Mouse (Mus musculus) cerebellum, adult 2 months (tissue): ENCODE data around the gene Vps51. TPM values are rescaled to one million over a fixed set of nuclear protein-coding genes. Genes with fewer than 3 reads are reported as not detected.

ENCODE experiments used
- DNase-seq, 2 experiments: peaks; one replicate each; pipeline ENCODE4 v3.0.0; 2021
- H3K27ac ChIP-seq: fragments of 200-500 bp; 2 replicates; pipeline ENCODE4 v1.5.1; 2012; ENCODE audit warnings: low read length, control low read depth, inconsistent platforms; ENCODE audit not compliant: insufficient read depth
- H3K27me3 ChIP-seq: fragments of 200-500 bp; 2 replicates; pipeline ENCODE4 v1.6.1; 2012; ENCODE audit warnings: inconsistent platforms, mild to moderate bottlenecking, low read length, moderate library complexity; ENCODE audit not compliant: control insufficient read depth, insufficient read depth
- H3K4me1 ChIP-seq: fragments of 200-500 bp; 2 replicates; pipeline ENCODE4 v1.6.1; 2011; ENCODE audit warnings: low read length; ENCODE audit not compliant: control insufficient read depth, insufficient read depth
- H3K4me3 ChIP-seq: fragments of 200-500 bp; replicated peaks from 2 replicates; pipeline ENCODE3; 2011; ENCODE audit warnings: mild to moderate bottlenecking, low read depth, low read length, control low read depth; ENCODE audit not compliant: insufficient read depth
- CTCF ChIP-seq: fragments of 200-500 bp; IDR thresholded peaks from 2 replicates; pipeline ENCODE4 v1.5.1; 2011; ENCODE audit warnings: low read depth, mild to moderate bottlenecking, control low read depth, low read length, moderate library complexity, borderline replicate concordance; ENCODE audit not compliant: insufficient read depth
- POLR2A ChIP-seq: fragments of 200-500 bp; IDR thresholded peaks from 2 replicates; pipeline ENCODE4 v1.6.1; 2011; ENCODE audit warnings: low read length, control low read depth, borderline replicate concordance; ENCODE audit not compliant: insufficient read depth
- WGBS: fragments of 180-500 bp; shearing (Covaris S2); methylation state at CpG from one replicate; pipeline ENCODE4 v1.1.7; 2018; 5-methylcytosine and 5-hydroxymethylcytosine counted together
- polyA plus RNA-seq: library from polyadenylated mRNA; depleted of rRNA; stranded (reverse); fragments of >200 nt; gene quantifications from 2 replicates; pipeline ENCODE4 v1.2.3, GENCODE M21; 2012

The Vps51 gene
- polyA plus RNA-seq, 1 experiment = 108 TPM

- peaks cover 10% of the 10 kb centered on the region for H3K4me1 ChIP-seq
- TF ChIP-seq CTCF = no peak
- no peak for TF ChIP-seq POLR2A
- no peak for DNase-seq
- peak overlapping the region; percentile 67 for H3K27ac ChIP-seq
- 3% methylated on average over 32 of the region's 32 CpGs for WGBS
- H3K4me3 ChIP-seq = peak overlapping the region; percentile 63
- H3K27me3 ChIP-seq = no peaks in the 10 kb centered on the region
Observed at GRCm38 (mm10) chr19:6117346-6117985, 40.4 kb upstream of the Vps51 start.

- Histone ChIP-seq H3K4me1 (peaks cover 10% of the 10 kb centered on the region), H3K27me3 (no peaks in the 10 kb centered on the region), H3K4me3 (no peak overlapping the region), H3K27ac (no peak overlapping the region)
- 30% methylated on average over 15 of the region's 15 CpGs for WGBS
- TF ChIP-seq POLR2A (no peak), CTCF (no peak)
- no peak for DNase-seq
Observed at GRCm38 (mm10) chr19:6116113-6116850, 39.3 kb upstream of the Vps51 start.

DNA sequence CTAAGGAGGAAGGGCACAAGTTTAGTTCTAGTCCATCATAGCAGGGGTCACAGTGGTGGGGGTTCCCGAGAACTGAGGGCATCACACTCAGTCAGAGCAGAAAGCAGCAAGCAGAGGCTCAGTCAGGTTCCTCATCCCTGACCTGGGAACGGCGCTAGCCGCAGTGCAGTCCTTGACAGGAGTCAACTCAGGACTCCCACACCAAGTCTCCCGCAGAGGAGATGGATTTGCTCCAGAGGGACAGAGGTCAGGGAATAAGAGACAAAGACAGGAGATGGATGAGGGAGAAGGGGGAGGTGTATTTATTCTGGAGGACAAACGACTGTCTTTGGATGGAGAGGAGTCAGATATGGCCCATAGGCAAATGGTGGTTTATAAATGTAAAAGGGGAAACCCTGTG is 36.1 kb upstream of the Vps51 start:
- Histone ChIP-seq H3K27ac (no peak overlapping the region), H3K4me1 (peaks cover 10% of the 10 kb centered on the region), H3K4me3 (no peak overlapping the region), H3K27me3 (no peaks in the 10 kb centered on the region)
- 51% methylated on average over 6 of the region's 6 CpGs for WGBS
- no peak for TF ChIP-seq CTCF
- TF ChIP-seq POLR2A = no peak
- no peak for DNase-seq

GRCm38 (mm10) chr19:6105586-6105985 is 28.6 kb upstream of the Vps51 start, which contains the start of gene Naaladl1:
Gene Naaladl1 (plus strand): TSS chr19:6105782.
- WGBS = 88% methylated on average over 7 of the region's 7 CpGs
- H3K4me3 ChIP-seq = no peak within 1 kb of the TSS

DNA sequence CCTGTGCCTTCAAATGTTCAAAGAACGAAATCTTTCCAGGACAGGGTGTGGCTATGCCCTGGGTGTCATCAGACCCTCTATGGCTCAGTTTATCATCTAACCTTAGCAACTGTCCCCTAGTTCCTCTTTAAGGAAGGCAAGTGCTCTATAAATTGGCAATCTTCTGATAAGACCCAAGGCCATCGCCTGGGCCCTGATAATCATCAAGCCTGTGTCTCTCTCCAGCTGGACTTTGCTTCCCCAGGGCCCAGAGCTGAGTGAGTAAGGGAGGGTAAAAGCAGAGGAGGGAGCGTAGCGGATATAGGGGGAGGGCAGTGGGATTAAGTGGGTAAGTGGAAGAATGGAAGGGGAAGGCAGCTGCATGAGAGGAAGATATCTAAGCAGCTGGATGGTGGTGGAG is 27.4 kb upstream of the Vps51 start:
- Histone ChIP-seq H3K27me3 (no peaks in the 10 kb centered on the region), H3K27ac (no peak overlapping the region), H3K4me3 (no peak overlapping the region), H3K4me1 (no peaks in the 10 kb centered on the region)
- TF ChIP-seq CTCF = no peak
- no peak for TF ChIP-seq POLR2A
- DNase-seq = no peak
- 88% methylated on average over 4 of the region's 4 CpGs for WGBS

More at GRCm38 (mm10) chr19:6105586-6105985, 28.6 kb upstream of the Vps51 start, which contains the start of gene Naaladl1:
- H3K27ac ChIP-seq = no peak within 1 kb of the TSS
- TF ChIP-seq POLR2A (no peak), CTCF (no peak)
- DNase-seq = no peak
- no peaks in the 10 kb centered on the region for H3K4me1 ChIP-seq
- no peaks in the 10 kb centered on the region for H3K27me3 ChIP-seq

DNA sequence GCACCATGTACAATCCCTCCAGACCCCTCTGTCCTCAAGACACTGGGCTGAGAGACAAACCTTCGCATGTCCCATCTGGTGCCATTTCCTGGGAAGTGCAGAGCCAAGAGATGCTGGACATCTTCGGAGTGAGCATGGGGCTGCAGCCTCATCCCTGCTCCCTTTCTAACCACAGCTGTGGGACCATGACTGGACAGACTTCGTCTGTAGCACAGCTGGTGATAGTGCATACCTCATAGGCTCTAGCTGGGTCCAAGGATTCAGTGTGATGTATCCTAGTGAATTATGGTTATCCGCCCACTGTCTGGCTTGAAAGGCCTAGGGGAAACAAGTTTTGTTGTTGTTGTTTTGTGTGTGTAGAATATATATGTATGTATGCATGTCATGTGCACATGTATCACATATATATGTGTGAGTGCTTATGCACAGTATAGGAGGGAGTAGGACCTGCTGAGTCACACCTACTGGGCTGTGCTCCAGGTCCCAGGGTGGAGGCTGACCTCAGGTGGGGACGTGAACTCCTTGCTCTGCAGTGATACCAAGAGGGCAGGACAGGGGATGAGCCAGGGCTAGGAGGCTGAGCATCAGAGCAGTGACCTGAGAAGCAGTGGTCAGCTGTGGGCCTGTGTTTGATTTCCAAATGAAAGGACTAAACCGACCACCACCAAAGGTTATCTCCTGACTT is 25.3 kb upstream of the Vps51 start:
- no peak overlapping the region for H3K27ac ChIP-seq
- no peak for TF ChIP-seq CTCF
- TF ChIP-seq POLR2A = no peak
- no peak overlapping the region for H3K4me3 ChIP-seq
- WGBS = 68% methylated on average over 6 of the region's 6 CpGs
- H3K4me1 ChIP-seq = no peaks in the 10 kb centered on the region
- H3K27me3 ChIP-seq = no peaks in the 10 kb centered on the region
- no peak for DNase-seq

DNA sequence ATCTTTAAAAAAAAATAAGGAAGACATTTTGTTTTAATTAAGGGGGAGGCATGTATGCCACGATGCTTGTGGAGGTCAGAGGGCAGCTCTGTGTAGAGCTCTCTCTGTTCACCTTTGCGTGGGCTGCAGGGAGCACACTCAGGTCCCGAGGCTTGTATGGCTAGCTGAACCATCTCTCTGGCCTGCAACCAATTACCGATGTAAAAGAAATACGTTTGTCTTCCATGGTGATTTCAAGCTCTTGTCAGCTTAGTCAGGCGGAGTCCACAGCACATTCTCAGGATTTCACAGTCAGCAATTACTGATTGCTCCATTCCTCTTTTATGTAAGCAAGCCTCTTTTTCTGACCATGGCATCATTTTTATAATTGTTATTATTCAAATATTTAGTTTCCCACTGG is 24.2 kb upstream of the Vps51 start:
- Histone ChIP-seq H3K4me1 (no peaks in the 10 kb centered on the region), H3K27ac (no peak overlapping the region), H3K27me3 (no peaks in the 10 kb centered on the region), H3K4me3 (no peak overlapping the region)
- TF ChIP-seq CTCF (no peak), POLR2A (no peak)
- no peak for DNase-seq
- WGBS = 75% methylated on average over 6 of the region's 6 CpGs

DNA sequence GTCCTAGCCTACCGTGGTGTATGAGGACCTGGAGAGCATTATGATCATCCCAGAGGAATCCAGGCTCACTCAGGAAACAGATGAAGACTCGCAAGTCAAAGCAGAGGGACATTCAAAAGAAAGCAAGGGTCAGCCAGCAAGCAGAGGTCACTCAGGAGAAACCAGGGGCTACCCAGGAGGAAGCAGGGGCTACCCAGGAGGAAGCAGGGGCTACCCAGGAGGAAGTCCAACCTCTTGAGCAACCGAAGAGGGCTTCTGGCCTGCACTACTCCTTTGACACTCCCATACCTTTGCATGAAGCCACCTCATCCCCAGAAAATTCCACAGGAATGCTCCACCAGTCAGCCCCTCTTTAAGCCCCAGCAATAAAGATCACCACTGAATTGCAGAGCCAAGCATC is 20.8 kb upstream of the Vps51 start:
- H3K4me1 ChIP-seq = no peaks in the 10 kb centered on the region
- 84% methylated on average over 3 of the region's 3 CpGs for WGBS
- no peak for DNase-seq
- no peak overlapping the region for H3K4me3 ChIP-seq
- H3K27me3 ChIP-seq = no peaks in the 10 kb centered on the region
- no peak overlapping the region for H3K27ac ChIP-seq
- TF ChIP-seq POLR2A (no peak), CTCF (no peak)
